Mouse (Mus musculus) neural tube, embryonic 11.5 days (tissue): ENCODE data around the gene Aatk. TPM values are rescaled to one million over a fixed set of nuclear protein-coding genes. Genes with fewer than 3 reads are reported as not detected.

Source experiments
- ATAC-seq: fragments of 200-750 bp; cut with Nextera tagmentation; 2 replicates; pipeline ENCODE4 v1.8.0; 2017; ENCODE audit warnings: moderate number of reproducible peaks, mild to moderate bottlenecking, moderate TSS enrichment, moderate library complexity; ENCODE audit not compliant: insufficient read depth, low FRiP score, low TSS enrichment
- DNase-seq: peaks from one replicate; pipeline ENCODE4 v3.0.0-alpha.2; 2015; ENCODE audit warnings: low spot score
- H3K27ac ChIP-seq: fragments of 300-500 bp; sonication (generic); 2 replicates; pipeline ENCODE4 v1.5.1; 2014; ENCODE audit warnings: low read depth, mild to moderate bottlenecking, low read length
- H3K27me3 ChIP-seq: fragments of 300-500 bp; sonication (generic); 2 replicates; pipeline ENCODE4 v1.6.1; 2014; ENCODE audit warnings: mild to moderate bottlenecking, low read length, mixed read lengths; ENCODE audit not compliant: control insufficient read depth, insufficient read depth
- H3K36me3 ChIP-seq: fragments of 300-500 bp; sonication (generic); 2 replicates; pipeline ENCODE4 v1.6.1; 2014; ENCODE audit warnings: mild to moderate bottlenecking, low read length, moderate library complexity, mixed read lengths; ENCODE audit not compliant: control insufficient read depth, insufficient read depth
- H3K4me1 ChIP-seq: fragments of 300-500 bp; sonication (generic); 2 replicates; pipeline ENCODE4 v1.6.1; 2014; ENCODE audit warnings: low read length, mixed read lengths; ENCODE audit not compliant: control insufficient read depth, insufficient read depth
- H3K4me2 ChIP-seq: fragments of 300-500 bp; sonication (generic); 2 replicates; pipeline ENCODE4 v1.6.1; 2014; ENCODE audit warnings: low read depth, mild to moderate bottlenecking, moderate library complexity
- H3K4me3 ChIP-seq: fragments of 300-500 bp; sonication (generic); 2 replicates; pipeline ENCODE4 v1.5.1; 2014; ENCODE audit warnings: low read depth, low read length
- H3K9ac ChIP-seq: fragments of 300-500 bp; sonication (generic); 2 replicates; pipeline ENCODE4 v1.6.1; 2014; ENCODE audit warnings: mild to moderate bottlenecking, low read length
- H3K9me3 ChIP-seq: fragments of 300-500 bp; sonication (generic); 2 replicates; pipeline ENCODE4 v1.6.1; 2016; ENCODE audit warnings: low read length; ENCODE audit not compliant: control insufficient read depth
- WGBS: fragments of 180-500 bp; shearing (Covaris S2); extraction: QIAGEN DNeasy Blood & Tissue Kit; methylation state at CpG from one replicate; pipeline ENCODE4 v1.1.7; 2014; 5-methylcytosine and 5-hydroxymethylcytosine counted together
- polyA plus RNA-seq: library from polyadenylated mRNA; unstranded; fragments of >200 nt; fragmentation: Nextera tagmentation; extraction: Ambion mirVana; gene quantifications from 2 replicates; pipeline ENCODE4 v1.2.1, GENCODE M21; 2014

The Aatk gene
- polyA plus RNA-seq, 1 experiment from 2014 or later, result 3.0 TPM

- ATAC-seq (no peak; the same call in 1 of the 2 replicates), DNase-seq (peak; percentile 36)
- no peak overlapping the region for H3K27ac ChIP-seq
- peaks cover 26% of the 10 kb centered on the region for H3K27me3 ChIP-seq
- peak overlapping the region; percentile 80 for H3K9ac ChIP-seq
- H3K36me3 ChIP-seq, result no peaks in the 10 kb centered on the region
- peak overlapping the region; percentile 98 for H3K4me2 ChIP-seq
- no peaks in the 10 kb centered on the region for H3K9me3 ChIP-seq
- peaks cover 10% of the 10 kb centered on the region for H3K4me1 ChIP-seq
- H3K4me3 ChIP-seq, result peak overlapping the region; percentile 65
- 7% methylated on average over 23 of the region's 23 CpGs for WGBS
Measured at GRCm38 (mm10) chr11:120047531-120048251, 724 bp upstream of the Aatk start.

GRCm38 (mm10) chr11:120045839-120046552, 971 bp downstream of the Aatk start:
- H3K36me3 ChIP-seq, result no peaks in the 10 kb centered on the region
- no peak overlapping the region; the same call in 1 of the 2 replicates for H3K27ac ChIP-seq
- peak overlapping the region; percentile 80 for H3K9ac ChIP-seq
- peak overlapping the region; percentile 65 for H3K4me3 ChIP-seq
- H3K27me3 ChIP-seq, result peaks cover 26% of the 10 kb centered on the region
- peak overlapping the region; percentile 98 for H3K4me2 ChIP-seq
- DNase-seq, result no peak
- no peaks in the 10 kb centered on the region for H3K9me3 ChIP-seq
- WGBS, result 58% methylated on average over 11 of the region's 11 CpGs
- no peak for ATAC-seq
- H3K4me1 ChIP-seq, result peaks cover 8% of the 10 kb centered on the region

GRCm38 (mm10) chr11:120045341-120045740, 1.6 kb downstream of the Aatk start:
- H3K9ac ChIP-seq, result no peak overlapping the region
- ATAC-seq, result no peak
- peaks cover 8% of the 10 kb centered on the region for H3K4me1 ChIP-seq
- H3K4me3 ChIP-seq, result no peak overlapping the region
- H3K4me2 ChIP-seq, result no peak overlapping the region
- no peaks in the 10 kb centered on the region for H3K9me3 ChIP-seq
- WGBS, result 48% methylated on average over 4 of the region's 4 CpGs
- H3K36me3 ChIP-seq, result no peaks in the 10 kb centered on the region
- H3K27ac ChIP-seq, result no peak overlapping the region
- no peak for DNase-seq
- H3K27me3 ChIP-seq, result peaks cover 26% of the 10 kb centered on the region

GRCm38 (mm10) chr11:120042141-120042838, 4.7 kb downstream of the Aatk start:
- DNase-seq (no peak), ATAC-seq (no peak)
- H3K27ac ChIP-seq, result no peak overlapping the region
- H3K9ac ChIP-seq, result no peak overlapping the region
- no peaks in the 10 kb centered on the region for H3K36me3 ChIP-seq
- no peaks in the 10 kb centered on the region for H3K9me3 ChIP-seq
- H3K4me3 ChIP-seq, result no peak overlapping the region
- H3K27me3 ChIP-seq, result peaks cover 10% of the 10 kb centered on the region
- H3K4me1 ChIP-seq, result no peaks in the 10 kb centered on the region; the same call in 1 of the 2 replicates
- WGBS, result 72% methylated on average over 7 of the region's 7 CpGs
- no peak overlapping the region for H3K4me2 ChIP-seq

- no peak overlapping the region for H3K4me3 ChIP-seq
- ATAC-seq, result no peak
- H3K4me1 ChIP-seq, result no peaks in the 10 kb centered on the region
- DNase-seq, result no peak
- no peak overlapping the region for H3K4me2 ChIP-seq
- H3K9me3 ChIP-seq, result no peaks in the 10 kb centered on the region
- no peaks in the 10 kb centered on the region for H3K36me3 ChIP-seq
- peaks cover 9% of the 10 kb centered on the region; the same call in 1 of the 2 replicates for H3K27me3 ChIP-seq
- H3K9ac ChIP-seq, result no peak overlapping the region
- WGBS, result 64% methylated on average over 13 of the region's 13 CpGs
- H3K27ac ChIP-seq, result no peak overlapping the region
Measured at GRCm38 (mm10) chr11:120041191-120042123, 5.5 kb downstream of the Aatk start.

- H3K27me3 ChIP-seq, result no peaks in the 10 kb centered on the region
- no peaks in the 10 kb centered on the region for H3K9me3 ChIP-seq
- ATAC-seq (no peak), DNase-seq (no peak)
- H3K4me1 ChIP-seq, result no peaks in the 10 kb centered on the region
- WGBS, result 78% methylated on average over 8 of the region's 8 CpGs
- H3K36me3 ChIP-seq, result no peaks in the 10 kb centered on the region
- no peak overlapping the region for H3K9ac ChIP-seq
- no peak overlapping the region for H3K4me2 ChIP-seq
- no peak overlapping the region for H3K27ac ChIP-seq
- no peak overlapping the region for H3K4me3 ChIP-seq
Measured at GRCm38 (mm10) chr11:120040440-120040839, 6.5 kb downstream of the Aatk start.

GRCm38 (mm10) chr11:120039581-120039980, 7.4 kb downstream of the Aatk start:
- 37% methylated on average over 4 of the region's 4 CpGs for WGBS
- Histone ChIP-seq H3K36me3 (no peaks in the 10 kb centered on the region), H3K4me2 (no peak overlapping the region), H3K27ac (no peak overlapping the region), H3K4me3 (no peak overlapping the region), H3K4me1 (no peaks in the 10 kb centered on the region), H3K9me3 (no peaks in the 10 kb centered on the region), H3K27me3 (no peaks in the 10 kb centered on the region), H3K9ac (no peak overlapping the region)
- DNase-seq (no peak), ATAC-seq (no peak)

GRCm38 (mm10) chr11:120034762-120035161, 12.2 kb downstream of the Aatk start:
- Histone ChIP-seq H3K9me3 (no peaks in the 10 kb centered on the region), H3K27me3 (no peaks in the 10 kb centered on the region), H3K9ac (no peak overlapping the region), H3K36me3 (no peaks in the 10 kb centered on the region), H3K4me2 (no peak overlapping the region), H3K27ac (no peak overlapping the region), H3K4me1 (0 out of 2 replicates have a peak, but pooled peaks cover under 1% of the 10 kb centered on the region), H3K4me3 (no peak overlapping the region)
- DNase-seq, result no peak
- 79% methylated on average over 5 of the region's 5 CpGs for WGBS
- ATAC-seq, result no peak
